Mouse (Mus musculus) fibroblast of lung, adult 2 months (primary cell): Measurements from ENCODE around the gene C77080.

ENCODE experiments used
- DNase-seq: peaks from one replicate; pipeline ENCODE4 v3.0.0-alpha.2; 2011; ENCODE audit warnings: low read depth

Gene C77080

GRCm38 (mm10) chr4:129238579-129239016 is 22.6 kb downstream of the C77080 start:
- DNase-seq, result no peak

GRCm38 (mm10) chr4:129237843-129238441 is 23.3 kb downstream of the C77080 start:
- DNase-seq, result no peak

- no peak for DNase-seq
Measured at GRCm38 (mm10) chr4:129236236-129236813, 24.9 kb downstream of the C77080 start.

- no peak for DNase-seq
Measured at GRCm38 (mm10) chr4:129235147-129235546, 26.1 kb downstream of the C77080 start.

DNA sequence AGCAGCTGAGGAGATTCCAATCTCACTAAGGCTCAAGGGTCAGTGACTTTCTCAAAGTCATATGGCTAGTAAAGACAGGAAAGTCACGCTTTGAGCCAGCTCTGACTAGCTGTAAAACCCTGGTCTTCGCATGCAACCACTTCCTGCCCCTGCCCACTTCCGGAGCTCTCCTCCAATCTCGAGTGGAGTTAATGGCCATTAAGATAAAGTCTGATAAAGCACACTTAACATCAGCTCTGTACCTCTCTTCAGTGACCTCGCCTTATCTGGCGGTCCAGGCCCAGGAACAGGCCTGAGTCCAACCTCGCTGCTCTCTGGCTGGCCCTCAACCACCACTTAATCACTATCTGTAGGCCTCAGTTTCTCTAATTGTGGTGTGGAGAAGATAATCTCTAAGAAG is 26.7 kb downstream of the C77080 start:
- no peak for DNase-seq

DNA sequence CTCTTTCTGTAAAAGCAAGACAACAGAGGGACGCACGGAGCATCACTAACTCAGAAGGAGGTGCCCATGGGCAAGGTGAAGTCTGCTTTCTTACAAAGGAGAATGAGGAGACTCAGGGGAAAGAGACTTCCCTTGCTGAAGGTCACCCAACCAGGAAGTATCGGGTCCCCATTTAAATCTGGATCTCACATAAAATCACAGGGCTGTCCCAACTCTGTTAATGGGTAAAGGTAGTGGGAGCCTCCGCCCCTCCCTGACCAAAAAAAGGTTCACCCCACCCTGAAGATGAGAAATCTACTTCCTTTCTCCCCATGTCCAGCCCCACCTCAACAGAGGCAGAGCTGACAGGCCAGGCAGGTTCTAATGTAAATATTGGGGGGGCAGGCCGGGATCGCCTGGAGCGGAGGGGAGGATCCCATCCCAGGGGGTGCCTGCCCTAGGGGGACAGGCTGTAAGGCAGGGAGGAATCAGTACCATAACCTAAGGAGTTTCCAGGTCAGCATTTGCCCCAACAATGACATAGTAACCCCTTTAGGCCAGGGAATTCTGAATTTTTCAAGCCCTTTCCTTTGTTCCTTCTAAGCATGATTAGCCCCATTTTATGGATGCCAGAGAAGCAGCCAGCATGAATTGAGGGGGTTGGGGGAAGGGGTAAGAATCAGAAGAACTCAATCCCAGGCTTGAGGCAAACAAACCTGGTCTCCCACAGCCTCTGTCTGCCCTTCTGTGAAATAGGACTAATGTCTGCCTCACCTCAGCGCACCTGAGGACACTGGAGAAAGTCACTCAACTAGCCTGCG is 28.4 kb downstream of the C77080 start:
- DNase-seq, result no peak

DNA sequence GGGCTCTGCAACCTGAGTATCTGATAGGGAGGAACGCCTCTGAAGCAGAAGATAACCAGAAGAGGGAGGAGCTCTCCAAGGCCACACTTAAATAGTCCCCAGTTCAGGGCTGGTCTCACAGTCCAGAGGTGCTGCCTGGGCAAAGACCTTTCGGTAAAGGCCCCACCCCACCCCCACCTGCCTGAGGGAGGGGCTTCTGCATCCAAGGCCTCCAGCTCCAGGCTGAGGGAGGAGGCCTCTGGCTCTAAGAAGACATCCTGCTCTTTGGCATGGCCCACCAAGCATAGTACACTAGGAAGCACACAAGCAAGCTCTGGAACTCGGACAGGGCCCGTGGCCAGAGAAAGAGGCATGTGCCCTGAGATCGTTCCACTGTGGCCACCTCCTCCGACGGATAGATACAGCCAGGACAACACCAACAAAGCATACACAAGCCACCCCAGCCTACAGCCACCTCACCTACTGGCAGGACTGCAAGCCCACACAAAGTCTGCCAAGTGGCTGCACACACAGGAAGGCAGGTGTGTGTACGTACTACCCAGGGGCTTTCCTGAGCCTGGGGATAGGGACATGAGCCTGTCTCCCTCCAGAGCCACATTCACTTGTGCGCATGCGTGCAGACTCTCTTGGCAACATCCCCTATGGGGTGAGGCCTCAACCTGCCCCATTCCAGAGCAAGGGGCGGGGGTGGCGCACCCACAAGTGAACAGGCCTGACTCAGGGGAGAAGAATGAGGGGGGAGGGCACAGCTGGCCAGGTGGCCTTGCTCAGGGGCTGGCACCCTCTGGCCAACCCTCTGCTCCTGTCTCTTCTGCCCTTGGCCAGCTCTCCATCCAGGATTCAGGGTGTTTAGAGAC is 29.4 kb downstream of the C77080 start:
- no peak for DNase-seq

DNA sequence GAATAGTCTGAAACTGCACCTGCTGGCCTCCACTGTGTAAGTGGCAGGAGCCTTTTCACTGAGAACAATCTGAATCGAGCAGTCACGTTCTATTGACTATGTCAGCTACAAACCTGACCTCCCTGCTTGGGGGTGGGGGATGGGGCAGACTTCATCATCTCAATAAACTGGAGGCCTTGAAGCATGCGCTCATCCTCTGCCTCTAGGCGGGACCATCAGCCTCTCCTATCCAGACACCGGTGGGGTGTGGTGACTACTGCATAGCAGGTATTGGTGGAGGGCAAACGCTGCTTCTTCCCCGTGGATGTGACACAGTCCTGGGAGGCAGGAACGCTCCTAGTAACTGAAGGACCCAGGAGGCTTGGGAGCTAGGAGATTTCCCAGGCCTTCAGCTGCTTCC is 30.3 kb downstream of the C77080 start:
- DNase-seq, result no peak

GRCm38 (mm10) chr4:129227985-129228381 is 33.2 kb downstream of the C77080 start:
- DNase-seq, result no peak

- no peak for DNase-seq
Measured at GRCm38 (mm10) chr4:129227170-129227984, 33.8 kb downstream of the C77080 start.

- DNase-seq, result no peak
Measured at GRCm38 (mm10) chr4:129226441-129226963, 34.7 kb downstream of the C77080 start.

DNA sequence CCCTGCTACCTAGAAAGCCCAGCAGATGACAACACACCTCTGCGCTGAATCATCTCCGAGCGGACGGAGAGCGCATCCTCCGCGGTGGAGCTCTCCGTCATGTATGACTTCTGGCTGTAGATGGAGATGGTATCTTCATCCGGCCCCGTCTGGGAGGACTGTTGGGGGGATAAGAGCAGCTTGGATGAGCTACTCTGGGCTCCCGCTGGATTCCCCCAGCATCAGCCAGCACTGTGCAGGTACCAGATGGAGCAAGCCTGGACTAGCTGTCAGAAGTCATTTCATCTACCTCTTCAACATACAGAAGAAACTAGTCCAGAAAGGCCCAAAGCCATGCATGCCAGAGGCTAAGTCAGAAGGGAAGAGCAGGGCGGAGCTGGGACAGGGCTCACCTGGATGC is 35.9 kb downstream of the C77080 start:
- DNase-seq, result no peak

DNA sequence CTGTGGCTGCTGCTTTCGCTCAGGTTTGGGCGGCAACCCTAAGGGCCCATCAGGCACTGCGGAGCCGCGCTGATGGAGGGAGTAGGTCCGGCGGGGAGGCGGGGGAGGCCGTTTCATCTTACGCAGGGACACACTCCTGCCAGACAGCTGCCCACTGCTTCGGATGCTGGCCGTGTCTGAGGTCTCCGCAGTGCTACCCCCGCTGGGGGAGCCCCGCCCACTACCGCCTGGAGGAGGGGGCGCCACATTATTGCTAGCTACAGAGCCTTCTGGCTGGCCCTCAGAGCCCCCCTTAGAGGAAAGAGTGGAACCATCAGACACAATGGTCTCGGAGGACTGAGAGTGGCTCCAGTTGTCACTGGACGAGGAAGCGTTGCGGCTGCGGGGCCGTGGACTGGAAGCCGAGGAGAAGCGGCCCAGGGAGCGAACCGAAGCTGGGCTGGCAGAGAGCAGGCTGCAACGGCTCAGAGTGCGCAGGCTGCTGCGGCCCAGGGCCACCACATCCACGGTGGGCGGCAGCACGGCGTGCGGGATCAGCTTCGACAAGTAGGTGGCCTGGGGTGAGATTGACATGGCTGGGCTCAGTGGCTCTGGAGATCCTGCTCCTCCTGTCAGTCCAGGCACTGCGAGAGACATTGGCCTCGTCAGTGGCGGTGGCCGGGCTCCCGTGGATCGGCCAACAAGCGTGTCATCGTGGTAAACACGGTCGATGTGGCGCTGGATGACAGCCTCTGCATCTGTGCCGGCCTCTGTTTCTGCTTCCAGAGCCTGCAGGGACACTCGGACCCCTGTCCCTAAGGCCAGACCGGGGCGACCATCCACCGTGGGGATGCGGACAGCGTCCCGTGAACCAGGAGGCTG is 37.6 kb downstream of the C77080 start:
- no peak for DNase-seq

DNA sequence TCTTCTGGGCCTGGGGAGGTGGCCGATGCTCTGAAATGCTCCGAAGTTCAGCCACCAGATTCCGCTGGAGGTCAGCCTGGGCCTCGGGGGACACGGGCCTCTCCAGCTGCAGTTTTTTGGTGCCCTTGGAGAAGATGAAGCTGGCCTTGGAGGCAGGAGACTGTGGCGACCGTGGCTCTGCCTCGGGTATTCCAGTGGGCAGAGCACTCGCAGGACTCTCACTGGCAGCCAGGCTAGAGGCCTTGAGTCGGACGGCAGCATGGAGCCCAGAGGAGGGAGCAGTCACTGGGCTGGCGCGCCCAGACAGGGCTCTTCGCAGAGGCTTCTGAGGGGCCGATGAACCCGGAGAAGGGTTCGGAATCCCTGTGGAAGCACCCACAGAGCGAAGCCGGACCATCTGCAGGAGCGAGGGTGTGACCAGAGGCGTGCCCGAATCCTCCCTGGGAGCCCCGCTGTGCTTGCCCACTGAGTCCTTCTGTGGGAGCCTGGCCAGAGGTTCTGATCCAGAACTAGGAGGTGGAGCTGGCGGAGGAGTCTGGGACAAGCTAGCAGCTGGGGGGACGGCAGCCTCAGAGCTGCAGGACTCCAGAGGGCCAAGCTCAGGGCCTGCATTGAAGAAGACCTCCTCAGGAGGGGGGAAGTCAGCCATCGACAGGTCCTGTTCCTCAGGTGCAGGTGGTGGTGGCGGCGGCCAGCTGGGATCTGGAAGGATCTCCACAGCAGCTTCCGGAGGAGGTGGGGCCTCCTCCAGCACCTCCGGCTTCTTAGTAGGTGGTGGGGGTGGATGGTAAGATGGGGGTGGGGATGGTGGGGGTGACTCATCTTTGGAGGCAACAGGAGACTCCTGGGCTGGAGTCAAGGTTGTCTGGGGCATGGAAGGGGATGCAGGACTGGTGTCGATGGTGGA is 38.9 kb downstream of the C77080 start:
- no peak for DNase-seq

DNA sequence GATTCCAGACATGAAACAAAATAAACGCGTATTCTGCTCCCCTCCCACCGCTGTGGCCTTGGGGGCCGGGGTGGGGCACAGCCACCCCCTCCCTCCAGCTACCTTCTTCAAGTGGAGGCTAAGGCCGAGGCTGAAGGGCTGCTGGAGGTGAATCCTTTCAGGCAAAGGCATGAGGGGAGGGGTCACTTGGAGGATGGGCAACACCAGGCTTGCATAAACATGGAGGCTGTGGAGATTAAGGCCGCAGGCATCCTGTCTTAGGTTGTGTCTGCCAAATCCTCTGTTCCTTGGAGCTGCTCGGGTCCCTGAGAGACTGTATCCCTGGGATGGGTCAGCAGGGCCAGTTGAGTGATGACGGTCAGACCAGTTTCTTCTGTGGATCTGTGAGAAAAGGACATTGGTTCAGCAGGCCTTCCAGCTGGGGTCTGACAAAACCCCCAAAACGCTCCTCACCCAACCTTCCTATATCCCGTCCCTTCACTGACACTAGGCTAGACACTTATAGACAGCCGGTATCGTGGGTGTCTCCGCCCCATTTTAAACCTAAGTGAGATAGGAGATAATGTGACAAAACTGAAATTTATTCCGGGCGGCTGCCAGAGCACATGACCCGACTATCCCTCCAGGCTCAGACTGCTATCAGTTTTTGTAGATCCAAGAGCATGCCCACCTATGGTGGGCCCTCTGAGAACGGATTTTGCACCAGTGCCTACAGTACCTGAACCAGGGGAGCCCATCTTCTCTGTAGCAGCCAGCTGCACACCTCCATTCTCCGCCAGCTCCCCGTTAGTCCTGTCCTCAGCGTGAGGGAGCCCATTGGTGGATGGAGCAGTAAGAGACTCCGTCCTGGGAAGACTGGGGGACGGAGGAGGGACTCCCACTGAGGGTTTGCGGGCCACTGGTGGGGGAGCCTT is 39.9 kb downstream of the C77080 start:
- DNase-seq, result no peak

DNA sequence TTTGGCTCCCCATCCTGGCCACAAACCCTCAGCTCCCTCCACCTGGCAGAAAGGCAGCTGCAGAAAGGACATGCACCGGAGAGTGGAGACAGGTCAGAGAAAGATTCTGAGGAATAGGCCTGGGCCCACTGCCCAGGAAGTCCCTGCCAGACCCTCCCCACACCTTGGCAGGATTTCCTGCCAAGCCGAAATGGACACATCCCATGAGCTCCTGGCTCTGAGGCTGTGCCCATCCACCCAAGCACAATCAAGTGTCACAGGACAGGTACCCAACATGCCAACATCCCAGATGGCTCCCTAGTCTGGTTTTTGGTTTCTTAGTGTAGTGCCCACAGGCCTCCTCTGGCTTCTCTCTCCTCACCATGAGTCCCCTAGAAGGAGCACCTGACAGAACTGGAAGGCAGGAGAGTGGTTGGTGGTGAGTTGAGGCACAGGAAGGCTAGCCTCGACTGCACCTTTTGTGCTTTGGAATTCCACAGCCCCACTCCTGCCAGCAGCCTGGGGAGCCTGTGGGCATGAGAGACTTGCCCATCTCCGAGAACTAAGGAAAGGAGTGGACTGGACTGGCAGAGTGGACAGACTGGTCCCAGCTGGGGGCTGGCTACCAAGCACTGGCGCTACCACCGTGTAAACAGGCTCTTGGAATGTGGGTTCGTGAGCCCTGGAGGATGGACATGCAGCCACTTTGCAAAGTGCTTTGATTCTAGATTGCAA is 40.7 kb downstream of the C77080 start:
- DNase-seq, result no peak

DNA sequence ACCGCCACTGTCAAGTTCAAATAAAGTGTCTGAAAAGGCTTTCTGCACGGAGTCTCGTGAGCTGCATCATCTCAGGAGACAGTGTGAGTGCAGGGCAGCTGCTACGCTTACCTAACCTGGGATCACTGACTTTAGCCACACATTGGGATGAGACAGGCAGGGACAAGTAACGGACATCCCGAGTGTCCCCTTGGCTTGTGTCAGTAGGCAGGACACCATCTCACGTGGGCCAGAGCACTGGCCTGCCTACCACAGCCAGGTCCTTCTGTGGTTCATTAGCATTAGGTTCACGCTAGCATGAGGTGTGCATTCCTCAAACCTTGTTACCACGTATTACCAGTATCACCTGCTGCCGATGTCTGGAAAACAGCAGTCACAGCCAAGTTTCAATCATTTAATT is 42.0 kb downstream of the C77080 start:
- no peak for DNase-seq
